Mouse (Mus musculus): ENCODE results near the gene Gm14124. TPM values are rescaled to one million over a fixed set of nuclear protein-coding genes. Genes with fewer than 3 reads are reported as not detected.

Gene Gm14124
- polyA plus RNA-seq, 1 experiment from 2014 or later, result not detected

DNA sequence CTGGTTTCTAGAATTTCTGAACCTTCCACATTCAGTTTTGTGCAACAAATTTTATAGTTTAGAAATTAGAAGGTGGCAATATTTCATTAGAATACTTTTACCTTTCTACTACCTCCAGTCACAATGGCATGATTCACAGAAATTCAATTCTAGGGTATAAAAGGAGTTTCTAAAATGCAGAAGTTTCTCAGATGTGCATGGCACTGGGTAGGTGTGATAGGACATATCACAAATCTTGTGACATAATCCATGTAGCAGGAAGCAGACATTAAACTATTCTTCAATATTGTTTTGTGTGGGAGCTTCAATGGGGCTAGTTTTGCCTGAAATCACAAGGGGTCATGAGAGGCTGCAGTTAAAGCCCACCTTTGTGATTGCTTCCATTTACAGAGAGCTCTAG, 58.8 kb downstream of the Gm14124 start:
- Histone ChIP-seq H3K27ac (no peak overlapping the region), H3K9me3 (peaks cover 38% of the 10 kb centered on the region), H3K36me3 (peaks cover 35% of the 10 kb centered on the region), H3K4me2 (no peak overlapping the region), H3K4me3 (replicated peaks) (no peak overlapping the region), H3K9ac (replicated peaks) (no peak overlapping the region), H3K4me1 (replicated peaks) (no peaks in the 10 kb centered on the region), H3K27me3 (no peaks in the 10 kb centered on the region)
- no peak for ATAC-seq (ENCODE audit: insufficient number of reproducible peaks, insufficient read depth, low FRiP score, low TSS enrichment, low read depth)

GRCm38 (mm10) chr2:150318973-150319372, 61.7 kb downstream of the Gm14124 start:
- H3K27me3 ChIP-seq, result no peaks in the 10 kb centered on the region
- peaks cover 59% of the 10 kb centered on the region for H3K36me3 ChIP-seq
- H3K9ac ChIP-seq (replicated peaks), result no peak overlapping the region
- H3K4me3 ChIP-seq (replicated peaks), result no peak overlapping the region
- ATAC-seq (ENCODE audit: insufficient number of reproducible peaks, insufficient read depth, low FRiP score, low TSS enrichment, low read depth), result no peak
- no peak overlapping the region for H3K4me2 ChIP-seq
- H3K9me3 ChIP-seq, result peaks cover 55% of the 10 kb centered on the region
- no peaks in the 10 kb centered on the region for H3K4me1 ChIP-seq (replicated peaks)
- no peak overlapping the region for H3K27ac ChIP-seq
- 100% methylated on average over 1 of the region's 1 CpGs for WGBS

Other genes with a start within 250 kb of the Gm14124 start
- 5.2 and 6.6 TPM in 2 replicates for gene Zfp120, start 120.8 kb upstream of the Gm14124 start, polyA plus RNA-seq (2016; fragmentation: Nextera tagmentation; extraction: Ambion mirVana)
- not detected in 2 replicates for gene Gm10770, start 77.8 kb upstream of the Gm14124 start, polyA plus RNA-seq (2016; fragmentation: Nextera tagmentation; extraction: Ambion mirVana)
- not detected in 2 replicates for gene Gm14139, start 75.8 kb upstream of the Gm14124 start, polyA plus RNA-seq (2016; fragmentation: Nextera tagmentation; extraction: Ambion mirVana)
- 11.2 and 11.5 TPM in 2 replicates for gene Zfp937, start 39.4 kb upstream of the Gm14124 start, polyA plus RNA-seq (2016; fragmentation: Nextera tagmentation; extraction: Ambion mirVana)
- 6.7 and 7.5 TPM in 2 replicates for gene Gm21994, start 1.9 kb upstream of the Gm14124 start, polyA plus RNA-seq (2016; fragmentation: Nextera tagmentation; extraction: Ambion mirVana)
- 4.5 and 4.9 TPM in 2 replicates for gene Gm10130, start 66.2 kb downstream of the Gm14124 start, polyA plus RNA-seq (2016; fragmentation: Nextera tagmentation; extraction: Ambion mirVana)
- 10.0 and 11.8 TPM in 2 replicates for gene 3300002I08Rik, start 105.2 kb downstream of the Gm14124 start, polyA plus RNA-seq (2016; fragmentation: Nextera tagmentation; extraction: Ambion mirVana)
- gene Zfp442, start 194.0 kb downstream of the Gm14124 start, polyA plus RNA-seq (2016; fragmentation: Nextera tagmentation; extraction: Ambion mirVana), result 10.0 and 10.5 TPM in 2 replicates
- 0.13 and 0.22 TPM in 2 replicates for gene Zfp345, start 227.6 kb downstream of the Gm14124 start, polyA plus RNA-seq (2016; fragmentation: Nextera tagmentation; extraction: Ambion mirVana)